Mouse (Mus musculus): ENCODE results near the gene Mapk8ip1. TPM values are rescaled to one million over a fixed set of nuclear protein-coding genes. Genes with fewer than 3 reads are reported as not detected.

The Mapk8ip1 gene
- total RNA-seq, 2 experiments from 2014 or later, result 392 to 397 TPM

GRCm38 (mm10) chr2:92430723-92431541 is 29.9 kb upstream of the Mapk8ip1 start:
- intact Hi-C loops (cut with DNase I), result loop anchor here (5.0 to 10.0 kb wide), 3 partner anchors 39 to 246 kb away; no protein-coding TSS in a partner anchor
- DNase-seq (ENCODE audit: low spot score in 2 of 2), result peak; percentile 75 to 89

- intact Hi-C loops (cut with DNase I), result loop anchor here (5.0 to 10.0 kb wide), 3 partner anchors 38 to 245 kb away; no protein-coding TSS in a partner anchor
- DNase-seq (ENCODE audit: low spot score in 2 of 2), result no peak
These were observed 29.0 kb upstream of the Mapk8ip1 start for GRCm38 (mm10) chr2:92430089-92430488.

GRCm38 (mm10) chr2:92427882-92428281 is 26.8 kb upstream of the Mapk8ip1 start:
- DNase-seq (ENCODE audit: low spot score in 2 of 2), result peak; percentile 83 to 85
- intact Hi-C loops (cut with DNase I), result no loop called here

GRCm38 (mm10) chr2:92426426-92426825 is 25.4 kb upstream of the Mapk8ip1 start:
- DNase-seq (ENCODE audit: low spot score in 2 of 2), result no peak
- intact Hi-C loops (cut with DNase I), result no loop called here

GRCm38 (mm10) chr2:92425366-92425765 is 24.3 kb upstream of the Mapk8ip1 start:
- intact Hi-C loops (cut with DNase I), result no loop called here

GRCm38 (mm10) chr2:92424462-92425308 is 23.6 kb upstream of the Mapk8ip1 start:
- intact Hi-C loops (cut with DNase I), result no loop called here

More at GRCm38 (mm10) chr2:92425366-92425765, 24.3 kb upstream of the Mapk8ip1 start:
- DNase-seq (ENCODE audit: low spot score in 2 of 2), result no peak

GRCm38 (mm10) chr2:92423702-92424461 is 22.8 kb upstream of the Mapk8ip1 start:
- DNase-seq (ENCODE audit: low spot score in 2 of 2), result peak; percentile 81 to 82
- intact Hi-C loops (cut with DNase I), result no loop called here

More at GRCm38 (mm10) chr2:92424462-92425308, 23.6 kb upstream of the Mapk8ip1 start:
- peak in 1 of 2 experiments; percentile 75 for DNase-seq (ENCODE audit: low spot score in 2 of 2)

GRCm38 (mm10) chr2:92423156-92423555 is 22.1 kb upstream of the Mapk8ip1 start:
- intact Hi-C loops (cut with DNase I), result no loop called here
- DNase-seq (ENCODE audit: low spot score in 2 of 2), result no peak

GRCm38 (mm10) chr2:92422388-92423135 is 21.5 kb upstream of the Mapk8ip1 start:
- no peak for DNase-seq (ENCODE audit: low spot score in 2 of 2)
- intact Hi-C loops (cut with DNase I), result no loop called here

- intact Hi-C loops (cut with DNase I), result no loop called here
These were observed 20.8 kb upstream of the Mapk8ip1 start for GRCm38 (mm10) chr2:92421723-92422387.

GRCm38 (mm10) chr2:92411705-92412104 is 10.6 kb upstream of the Mapk8ip1 start:
- no peak for DNase-seq (ENCODE audit: low spot score in 2 of 2)

More at GRCm38 (mm10) chr2:92421723-92422387, 20.8 kb upstream of the Mapk8ip1 start:
- no peak for DNase-seq (ENCODE audit: low spot score in 2 of 2)

GRCm38 (mm10) chr2:92408309-92409045 is 7.4 kb upstream of the Mapk8ip1 start:
- intact Hi-C loops (cut with DNase I), result no loop called here
- no peak for DNase-seq (ENCODE audit: low spot score in 2 of 2)

More at GRCm38 (mm10) chr2:92411705-92412104, 10.6 kb upstream of the Mapk8ip1 start:
- intact Hi-C loops (cut with DNase I), result no loop called here

GRCm38 (mm10) chr2:92405687-92406086 is 4.6 kb upstream of the Mapk8ip1 start:
- intact Hi-C loops (cut with DNase I), result no loop called here
- no peak for DNase-seq (ENCODE audit: low spot score in 2 of 2)

- intact Hi-C loops (cut with DNase I), result no loop called here
- no peak for DNase-seq (ENCODE audit: low spot score in 2 of 2)
These were observed 3.7 kb upstream of the Mapk8ip1 start for GRCm38 (mm10) chr2:92404737-92405136.

GRCm38 (mm10) chr2:92403776-92404319 is 2.8 kb upstream of the Mapk8ip1 start:
- DNase-seq (ENCODE audit: low spot score in 2 of 2), result no peak
- intact Hi-C loops (cut with DNase I), result no loop called here

GRCm38 (mm10) chr2:92402591-92403326 is 1.7 kb upstream of the Mapk8ip1 start:
- DNase-seq (ENCODE audit: low spot score in 2 of 2), result peak in 1 of 2 experiments; percentile 70
- intact Hi-C loops (cut with DNase I), result no loop called here
